Mouse (Mus musculus) testis, postnatal 10 days (tissue): ENCODE results near the gene St5.

Experiments
- DNase-seq: peaks from one replicate; pipeline ENCODE4 v3.0.0; 2021; ENCODE audit warnings: low spot score

St5 gene

GRCm38 (mm10) chr7:109703190-109704015 lies at the start of gene St5, which contains the start of gene Akip1:
Gene St5, minus strand, starts transcription at chr7:109703605.
Gene Akip1, plus strand, starts transcription at chr7:109703690.
- peak; percentile 100 for DNase-seq

DNA sequence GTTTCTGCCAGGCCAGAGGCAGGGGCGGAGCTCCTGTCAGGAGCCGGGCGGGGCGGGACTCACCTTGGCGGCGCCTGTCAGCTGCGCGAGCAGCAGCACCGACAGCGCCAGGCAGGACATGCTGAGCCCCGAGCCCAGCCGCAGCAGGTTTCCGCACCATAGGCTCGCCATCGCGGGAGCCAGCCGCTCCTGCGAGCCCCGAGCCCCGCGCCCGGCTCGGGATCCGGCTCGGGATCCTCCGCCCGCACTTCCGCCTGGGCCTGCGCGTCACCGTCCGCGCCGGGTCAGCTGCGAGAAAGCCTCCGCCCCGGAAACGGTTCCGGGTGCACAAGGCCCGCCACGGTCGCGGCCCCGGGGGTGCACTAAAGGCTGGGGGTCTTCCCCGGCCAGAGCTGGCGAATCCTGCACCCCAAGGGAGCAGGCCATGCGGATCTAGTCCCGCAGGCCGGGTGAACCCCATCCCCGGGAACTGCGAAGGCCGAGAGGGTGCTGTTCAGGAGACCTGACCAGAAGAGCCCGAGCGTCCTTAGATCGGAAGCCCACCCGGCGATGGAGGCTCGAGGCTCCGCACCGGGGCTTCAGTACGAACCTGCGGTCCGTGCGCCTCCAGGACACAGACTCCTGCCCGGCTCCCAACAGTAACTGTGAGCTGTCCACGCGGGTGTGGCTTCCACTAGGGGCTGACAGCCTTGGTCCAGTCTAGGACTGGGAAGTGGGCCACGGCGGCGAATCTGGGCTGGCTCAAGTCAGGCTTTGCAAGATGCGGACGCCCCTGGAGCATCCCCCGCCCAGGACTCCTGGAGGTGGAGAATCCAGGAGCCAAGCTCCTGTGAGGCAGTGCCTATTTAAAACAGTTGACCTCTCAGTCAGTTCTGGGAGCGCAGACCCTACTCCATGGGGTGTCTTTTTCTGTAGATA lies 48.9 kb upstream of the St5 start, which contains the start of gene Tmem9b:
Gene Tmem9b (minus strand): TSS at position 868 of the 918 bp plus-strand sequence.
- peak; percentile 83 for DNase-seq

DNA sequence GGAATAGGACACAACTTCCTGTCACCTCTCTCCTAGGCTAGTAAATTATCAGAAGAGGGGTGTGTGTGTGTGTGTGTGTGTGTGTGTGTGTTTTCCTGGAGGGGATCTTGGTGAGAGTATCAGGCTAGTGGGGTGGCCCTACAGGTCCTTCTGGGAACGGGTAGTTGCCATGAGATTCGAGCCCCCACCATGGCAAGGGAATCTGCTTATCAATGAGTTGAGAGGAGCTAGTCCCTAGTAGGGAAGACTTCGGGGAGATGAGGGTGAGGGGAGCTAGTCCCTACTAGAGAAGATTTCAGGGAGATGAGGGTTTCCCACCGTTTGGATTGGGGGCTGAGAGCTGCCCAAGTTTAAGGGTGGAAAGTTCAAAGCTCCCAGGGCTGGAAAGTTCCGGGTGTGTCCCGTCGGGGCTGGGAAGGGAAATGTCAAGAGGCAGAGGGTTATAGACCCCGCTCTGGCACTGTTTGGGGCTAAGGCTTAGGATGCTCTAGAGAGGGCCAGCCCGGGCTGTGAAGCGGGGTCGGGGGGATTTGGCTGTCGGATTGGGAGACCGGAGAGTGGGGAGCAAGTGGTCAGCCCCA lies 48.1 kb upstream of the St5 start:
- DNase-seq = no peak

DNA sequence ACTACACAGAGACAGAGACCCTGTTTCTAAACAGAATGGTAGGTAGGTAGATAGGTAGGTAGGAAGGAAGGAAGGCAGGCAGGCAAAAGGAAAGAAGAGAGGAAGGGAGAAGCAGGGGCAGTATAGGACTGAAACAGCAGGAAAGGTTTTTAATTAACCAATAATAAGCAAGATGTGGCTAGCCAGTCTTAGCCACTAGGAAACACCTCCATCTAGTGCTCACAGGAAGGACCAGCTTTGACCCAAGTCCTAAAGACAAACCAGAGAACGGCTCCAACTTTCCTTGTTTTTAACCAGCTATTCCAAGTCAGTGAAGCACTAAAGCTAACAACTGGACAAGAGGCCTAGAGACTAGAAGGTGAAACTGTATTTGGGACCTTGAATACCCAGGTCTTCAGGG lies 44.3 kb upstream of the St5 start:
- DNase-seq = no peak

- DNase-seq = no peak
Measured at GRCm38 (mm10) chr7:109741703-109742102, 38.3 kb upstream of the St5 start.

DNA sequence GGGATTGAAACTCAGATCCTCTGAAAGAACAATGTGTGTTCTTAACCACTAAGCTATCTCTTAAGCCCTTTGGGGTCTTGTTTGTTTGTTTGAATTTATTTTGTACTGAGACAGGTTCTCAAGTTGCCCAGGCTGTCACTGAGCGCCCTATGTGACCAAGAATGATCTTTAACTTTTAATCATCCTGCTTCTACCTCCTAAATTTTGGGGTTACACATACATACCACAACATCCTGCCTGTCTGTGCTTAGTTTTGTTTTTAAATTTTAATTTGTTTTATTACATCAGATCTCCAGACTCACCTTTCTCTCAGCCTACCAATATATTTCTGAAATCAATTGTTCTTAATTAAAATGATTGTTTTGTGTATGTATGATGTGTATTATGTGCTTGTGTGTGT lies 37.7 kb upstream of the St5 start:
- no peak for DNase-seq

- no peak for DNase-seq
Measured at GRCm38 (mm10) chr7:109739822-109740370, 36.5 kb upstream of the St5 start.

GRCm38 (mm10) chr7:109734806-109735205 lies 31.4 kb upstream of the St5 start:
- no peak for DNase-seq

GRCm38 (mm10) chr7:109731626-109732025 lies 28.2 kb upstream of the St5 start, which contains the start of gene Ascl3:
Gene Ascl3, minus strand, starts transcription at chr7:109731726.
- no peak for DNase-seq

DNA sequence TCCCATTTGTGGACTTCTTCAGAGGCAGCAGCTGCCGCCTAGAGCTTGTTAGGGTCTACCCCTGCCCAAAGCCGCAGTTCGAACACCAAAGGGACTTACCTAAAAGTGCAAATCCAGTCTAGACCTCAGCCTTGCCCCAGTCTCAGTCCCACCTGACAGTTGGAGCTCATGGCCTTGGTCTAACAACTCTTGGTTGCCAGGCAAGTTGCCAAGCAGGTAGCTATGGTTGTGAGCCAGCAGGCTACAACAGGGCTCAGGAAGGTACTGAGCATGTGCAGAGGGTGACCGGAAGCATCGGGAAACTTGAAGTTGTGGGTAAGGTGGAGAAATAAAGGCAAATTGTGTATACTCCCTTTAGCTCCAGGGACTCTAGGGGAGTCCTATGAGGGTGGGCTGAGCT lies 20.3 kb upstream of the St5 start, which contains the start of gene BC051019:
Gene BC051019 (minus strand): TSS at position 154 of the 400 bp plus-strand sequence.
- no peak for DNase-seq

DNA sequence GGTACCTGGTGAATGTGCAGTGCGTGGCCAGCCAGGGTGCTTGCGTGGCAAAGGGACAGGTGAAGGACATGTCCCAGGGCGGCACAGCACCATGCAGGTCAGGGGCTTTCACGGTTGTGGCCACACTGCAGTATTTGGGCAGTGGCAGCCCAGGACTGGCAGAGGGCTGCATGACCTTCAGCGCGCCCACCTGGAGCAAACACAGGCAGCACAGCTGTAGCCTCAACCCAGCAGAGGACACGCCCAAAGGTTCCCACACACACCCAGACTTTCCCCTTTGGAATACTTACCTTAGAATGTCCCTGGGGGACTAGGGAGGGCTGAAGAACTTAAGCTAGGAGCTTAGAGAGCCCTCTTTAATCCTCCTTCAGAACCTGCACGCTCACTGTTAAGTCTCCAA lies 19.7 kb upstream of the St5 start:
- DNase-seq = no peak

DNA sequence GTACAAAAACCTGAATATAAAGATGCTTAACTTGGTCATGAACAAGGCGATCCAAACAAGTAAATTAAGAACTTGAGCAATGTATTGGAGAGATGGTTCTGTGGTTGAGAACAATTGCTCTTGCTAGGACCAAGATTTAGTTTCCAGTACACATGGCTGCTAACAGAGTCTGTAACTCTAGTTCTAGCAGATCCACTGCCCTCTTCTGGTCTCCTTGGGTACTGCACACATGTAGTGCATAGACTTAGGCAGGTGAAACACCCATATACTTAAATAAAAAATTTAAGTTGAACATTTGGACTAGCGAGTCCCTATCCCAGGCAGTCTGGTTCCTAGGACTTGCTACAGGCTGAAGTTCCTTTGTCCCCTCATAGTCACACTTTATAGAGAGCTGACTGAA lies 19.2 kb upstream of the St5 start:
- DNase-seq = no peak

- DNase-seq = peak; percentile 63
Measured at GRCm38 (mm10) chr7:109719286-109719685, 15.9 kb upstream of the St5 start.

GRCm38 (mm10) chr7:109713434-109713982 lies 10.1 kb upstream of the St5 start:
- no peak for DNase-seq

DNA sequence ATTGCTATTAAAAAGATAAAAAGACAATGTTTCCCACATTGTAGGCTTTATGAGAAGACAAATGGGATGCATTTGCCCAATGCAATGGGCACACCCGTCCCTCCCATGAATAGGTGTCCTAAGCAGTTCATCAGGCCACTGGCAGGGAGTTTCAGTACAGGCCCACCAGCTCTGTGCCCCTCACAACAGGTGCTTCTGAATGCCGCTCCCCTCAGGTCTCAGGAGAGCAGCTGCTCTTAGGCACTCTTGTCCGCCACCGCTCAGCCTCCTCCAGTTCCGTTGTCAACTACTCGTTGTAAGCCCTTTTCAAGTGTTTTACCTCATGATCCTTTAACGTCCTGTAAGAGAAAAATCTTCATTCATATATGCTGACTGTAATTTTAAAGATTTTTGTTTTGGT lies 8.8 kb upstream of the St5 start:
- DNase-seq = no peak

- no peak for DNase-seq
Measured at GRCm38 (mm10) chr7:109710069-109710468, 6.7 kb upstream of the St5 start.

GRCm38 (mm10) chr7:109708961-109709382 lies 5.6 kb upstream of the St5 start:
- DNase-seq = no peak

DNA sequence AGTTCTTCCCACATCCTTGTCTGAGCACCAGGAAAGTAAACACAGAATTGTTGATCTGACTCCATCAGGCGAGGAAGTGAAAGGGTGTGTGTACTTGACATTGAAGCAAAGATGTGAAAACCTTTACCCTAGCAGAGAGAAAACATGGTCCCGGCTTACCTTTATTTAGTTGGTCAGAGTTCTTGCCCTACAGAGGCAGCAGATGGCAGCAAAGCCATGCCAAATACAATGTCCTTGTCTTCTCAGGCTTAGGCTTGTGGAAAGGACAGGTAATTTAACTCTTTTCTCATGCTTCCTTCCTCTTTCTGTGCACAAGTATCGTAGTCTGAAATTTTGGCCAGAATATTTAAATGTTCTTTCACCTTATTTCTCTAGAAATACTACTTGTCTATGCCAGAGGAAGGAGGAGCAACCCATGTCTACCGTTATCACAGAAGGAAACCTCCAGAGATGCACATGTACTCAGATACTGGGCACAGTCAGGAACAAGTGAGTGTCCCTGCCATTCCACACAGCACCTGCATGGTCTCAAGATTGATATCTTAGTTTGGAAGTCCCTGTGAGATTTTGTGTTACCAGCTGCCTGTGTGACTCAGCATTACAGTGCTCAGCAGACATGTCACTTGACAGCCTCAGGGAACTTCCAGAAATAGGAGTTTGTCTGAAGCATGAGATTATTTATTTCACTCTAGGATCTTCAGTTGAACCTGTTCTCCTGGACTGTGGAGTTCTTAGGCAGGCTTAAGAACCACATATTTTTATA lies 3.8 kb upstream of the St5 start:
- no peak for DNase-seq

DNA sequence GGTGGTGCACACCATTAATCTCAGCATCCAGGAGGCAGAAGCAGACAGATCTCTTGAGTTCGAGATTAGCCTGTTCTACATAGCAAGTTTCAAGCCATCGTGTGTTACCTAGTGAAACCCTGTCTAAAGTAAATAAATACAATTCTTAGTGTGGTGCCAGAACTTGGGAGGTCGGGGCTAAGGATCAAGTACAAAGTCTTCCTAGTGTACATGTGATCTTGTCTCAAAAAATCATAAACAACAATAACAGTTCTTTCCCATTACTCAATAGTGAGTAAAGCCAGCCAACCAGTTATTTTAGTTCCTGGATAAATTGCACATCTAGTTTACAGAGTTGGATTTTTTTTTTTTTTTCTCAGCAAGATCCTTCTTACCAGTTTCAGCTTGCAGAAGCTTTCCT lies 1.1 kb upstream of the St5 start:
- no peak for DNase-seq

GRCm38 (mm10) chr7:109704016-109704377 lies 592 bp upstream of the St5 start:
- DNase-seq = no peak

DNA sequence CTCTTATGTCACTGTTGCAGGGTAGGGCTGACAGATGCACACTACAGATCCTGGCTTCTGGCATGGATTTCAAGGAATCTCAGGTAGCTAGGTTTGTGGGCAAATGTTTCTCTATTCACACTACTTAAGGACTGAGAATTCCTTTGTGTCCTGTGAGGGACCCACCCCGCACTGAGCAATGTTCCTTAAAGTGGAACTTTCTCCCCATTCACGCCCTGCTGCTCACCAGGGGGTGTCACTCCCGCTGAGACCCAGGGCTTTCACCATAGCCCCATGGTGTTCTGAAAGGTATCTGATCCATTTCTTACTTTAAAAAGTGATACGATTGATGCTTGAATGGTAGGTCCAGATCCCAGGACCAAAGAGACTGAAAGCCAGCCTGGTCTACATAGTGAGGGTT lies 684 bp downstream of the St5 start:
- no peak for DNase-seq
